8 mouse cellular contexts compared by ENCODE assay signal in the genomic region with DNA sequence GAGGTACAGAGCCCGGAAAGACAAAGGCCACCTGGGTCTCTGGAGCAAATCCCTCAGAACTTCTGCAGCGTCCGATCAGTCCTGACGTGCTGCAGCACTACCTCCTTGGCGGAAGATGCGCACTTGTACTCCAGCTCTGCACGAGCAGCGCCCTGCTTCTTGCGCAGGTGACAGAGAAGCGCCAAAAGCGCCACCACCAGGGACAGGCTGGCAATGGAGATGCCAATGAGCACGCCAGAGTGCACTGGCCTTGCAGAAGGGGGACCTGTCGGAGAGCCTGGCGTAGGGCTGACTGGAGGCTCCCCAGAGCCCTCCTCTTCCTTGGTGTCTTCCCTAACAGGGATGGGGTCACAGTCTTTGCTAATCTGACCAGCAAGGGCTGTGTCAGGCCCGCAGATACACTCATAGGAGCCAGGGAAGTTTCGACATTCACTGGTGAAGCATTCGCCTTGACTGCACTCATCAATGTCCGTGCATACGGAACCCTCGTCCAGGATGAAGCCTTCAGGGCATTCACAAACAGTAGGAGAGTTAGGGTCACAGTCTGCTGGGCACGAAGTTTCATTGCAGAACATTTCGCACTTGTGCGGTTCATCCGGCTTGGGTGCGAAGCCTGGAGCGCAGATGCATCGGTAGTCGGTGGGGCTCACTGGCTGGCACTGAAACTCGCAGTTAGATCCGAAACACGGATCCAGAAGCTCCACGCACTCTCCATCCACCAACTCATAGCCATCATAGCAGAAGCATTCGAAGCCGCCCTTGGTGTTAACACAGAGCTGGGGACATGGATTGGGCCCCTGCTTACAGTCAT. TPM values are rescaled to one million over a fixed set of nuclear protein-coding genes. Genes with fewer than 3 reads are reported as not detected.
DNase-seq lines count a peak whose midpoint lies in the region; ATAC-seq and TF ChIP-seq lines count a peak whose summit lies in the region.

No protein-coding gene starts in this region.

- peaks cover 39% of the 10 kb centered on the region for H3K27me3 ChIP-seq in embryonic facial prominence, embryonic 15.5 days
- H3K27me3 ChIP-seq in hindbrain, embryonic 13.5 days: peaks cover 68% of the 10 kb centered on the region
- no peaks in the 10 kb centered on the region for H3K27me3 ChIP-seq in liver, adult 2 months (ENCODE audit: control insufficient read depth, insufficient read depth, low read length)
- H3K27me3 ChIP-seq in midbrain, embryonic 14.5 days (ENCODE audit: control insufficient read depth, insufficient read depth, low read length): peaks cover 38% of the 10 kb centered on the region
- H3K27me3 ChIP-seq in stomach, postnatal 0 days (ENCODE audit: control insufficient read depth, insufficient read depth, low read length): 0 out of 2 replicates have a peak, but pooled peaks cover 2% of the 10 kb centered on the region

- H3K9me3 ChIP-seq in embryonic facial prominence, embryonic 15.5 days (replicated peaks): no peaks in the 10 kb centered on the region
- no peaks in the 10 kb centered on the region for H3K9me3 ChIP-seq in hindbrain, embryonic 13.5 days
- no peaks in the 10 kb centered on the region for H3K9me3 ChIP-seq in midbrain, embryonic 14.5 days (ENCODE audit: control insufficient read depth, low read length)
- no peaks in the 10 kb centered on the region for H3K9me3 ChIP-seq in stomach, postnatal 0 days (ENCODE audit: control insufficient read depth, low read length)

- ATAC-seq in embryonic facial prominence, embryonic 15.5 days (ENCODE audit: insufficient number of reproducible peaks, low FRiP score, low TSS enrichment, low read depth): no peak
- peak; percentile 26; the same call in 1 of the 2 replicates for ATAC-seq in hindbrain, embryonic 13.5 days (ENCODE audit: low FRiP score)
- ATAC-seq in midbrain, embryonic 14.5 days (ENCODE audit: low FRiP score, low TSS enrichment): no peak; the same call in 1 of the 2 replicates
- ATAC-seq in stomach, postnatal 0 days (ENCODE audit: low FRiP score, low TSS enrichment): no peak
- no peak for ATAC-seq in erythroblast, adult 5-6 weeks (replicated peaks; ENCODE audit: low FRiP score, poor library complexity, severe bottlenecking)

- TF ChIP-seq EP300 in stomach, postnatal 0 days (optimal IDR thresholded peaks at IDR 0.05): no peak

- H3K4me2 ChIP-seq in embryonic facial prominence, embryonic 15.5 days (replicated peaks): peak overlapping the region; percentile 65
- peak overlapping the region; percentile 62 for H3K4me2 ChIP-seq in hindbrain, embryonic 13.5 days
- H3K4me2 ChIP-seq in midbrain, embryonic 14.5 days (ENCODE audit: low read length): peak overlapping the region; percentile 65
- H3K4me2 ChIP-seq in stomach, postnatal 0 days (replicated peaks; ENCODE audit: low read depth): peak overlapping the region; percentile 79

- no peak overlapping the region for H3K9ac ChIP-seq in embryonic facial prominence, embryonic 15.5 days
- H3K9ac ChIP-seq in hindbrain, embryonic 13.5 days: peak overlapping the region; percentile 60
- H3K9ac ChIP-seq in liver, adult 2 months (ENCODE audit: low read depth, low read length): peak overlapping the region; percentile 67
- H3K9ac ChIP-seq in midbrain, embryonic 14.5 days (replicated peaks; ENCODE audit: low read length): no peak overlapping the region
- peak overlapping the region; percentile 52 for H3K9ac ChIP-seq in stomach, postnatal 0 days (ENCODE audit: low read length)

- peak; percentile 27 for DNase-seq in urinary bladder, postnatal 14 days (ENCODE audit: low spot score)
- DNase-seq in urinary bladder, postnatal 4 days (ENCODE audit: low spot score in 2 of 2): no peak
- no peak for DNase-seq in liver, adult 2 months (ENCODE audit: extremely low read depth, low read depth, low spot score)
- peak; percentile 66 for DNase-seq in midbrain, embryonic 14.5 days
- peak; percentile 30 for DNase-seq in stomach, postnatal 0 days (ENCODE audit: low spot score)

- peaks cover 31% of the 10 kb centered on the region for H3K4me1 ChIP-seq in embryonic facial prominence, embryonic 15.5 days
- peaks cover 30% of the 10 kb centered on the region for H3K4me1 ChIP-seq in hindbrain, embryonic 13.5 days (replicated peaks)
- no peaks in the 10 kb centered on the region for H3K4me1 ChIP-seq in liver, adult 2 months (ENCODE audit: control insufficient read depth, insufficient read depth, low read length)
- peaks cover 19% of the 10 kb centered on the region for H3K4me1 ChIP-seq in midbrain, embryonic 14.5 days (ENCODE audit: control insufficient read depth, insufficient read depth, low read length)
- peaks cover 5% of the 10 kb centered on the region for H3K4me1 ChIP-seq in stomach, postnatal 0 days (replicated peaks; ENCODE audit: control insufficient read depth, insufficient read depth)

- 10% methylated on average over 34 of the region's 34 CpGs for WGBS in embryonic facial prominence, embryonic 15.5 days
- 12% methylated on average over 34 of the region's 34 CpGs for WGBS in hindbrain, embryonic 13.5 days
- WGBS in liver, adult 2 months: 18% methylated on average over 34 of the region's 34 CpGs
- WGBS in midbrain, embryonic 14.5 days: 8% methylated on average over 34 of the region's 34 CpGs
- 33% methylated on average over 34 of the region's 34 CpGs for WGBS in stomach, postnatal 0 days

- H3K4me3 ChIP-seq in embryonic facial prominence, embryonic 15.5 days (replicated peaks): peak overlapping the region; percentile 42
- peak overlapping the region; percentile 41 for H3K4me3 ChIP-seq in hindbrain, embryonic 13.5 days
- H3K4me3 ChIP-seq in liver, adult 2 months (ENCODE audit: insufficient read depth, low read depth, low read length): peak overlapping the region; percentile 77
- peak overlapping the region; percentile 31 for H3K4me3 ChIP-seq in midbrain, embryonic 14.5 days (replicated peaks; ENCODE audit: low read depth, low read length)
- peak overlapping the region; percentile 46 for H3K4me3 ChIP-seq in stomach, postnatal 0 days (ENCODE audit: low read depth, low read length)

- 0 out of 2 replicates have a peak, but pooled peaks have one; percentile 21 for TF ChIP-seq CTCF in liver, adult 2 months (IDR thresholded peaks at IDR 0.05; ENCODE audit: low read depth, low read length)
- TF ChIP-seq CTCF in stomach, postnatal 0 days (IDR thresholded peaks at IDR 0.05; ENCODE audit: low read depth): peak; percentile 54

- TF ChIP-seq POLR2A in liver, adult 2 months (IDR thresholded peaks at IDR 0.05; ENCODE audit: extremely low read depth, insufficient read depth, low read length): no peak

- H3K79me2 ChIP-seq in liver, adult 2 months (ENCODE audit: control insufficient read depth, insufficient read depth, low read length): no peaks in the 10 kb centered on the region

- H3K27ac ChIP-seq in embryonic facial prominence, embryonic 15.5 days (replicated peaks): no peak overlapping the region
- no peak overlapping the region for H3K27ac ChIP-seq in hindbrain, embryonic 13.5 days
- H3K27ac ChIP-seq in liver, adult 2 months (replicated peaks; ENCODE audit: insufficient read depth, low read depth, low read length): no peak overlapping the region
- no peak overlapping the region for H3K27ac ChIP-seq in midbrain, embryonic 14.5 days (replicated peaks; ENCODE audit: low read depth, low read length)
- H3K27ac ChIP-seq in stomach, postnatal 0 days (replicated peaks): no peak overlapping the region; the same call in 1 of the 2 replicates

- H3K36me3 ChIP-seq in embryonic facial prominence, embryonic 15.5 days: no peaks in the 10 kb centered on the region
- H3K36me3 ChIP-seq in hindbrain, embryonic 13.5 days: no peaks in the 10 kb centered on the region
- no peaks in the 10 kb centered on the region for H3K36me3 ChIP-seq in liver, adult 2 months (ENCODE audit: control insufficient read depth, insufficient read depth, low read length)
- H3K36me3 ChIP-seq in midbrain, embryonic 14.5 days (ENCODE audit: control insufficient read depth, insufficient read depth, low read length): no peaks in the 10 kb centered on the region
- no peaks in the 10 kb centered on the region for H3K36me3 ChIP-seq in stomach, postnatal 0 days (ENCODE audit: control insufficient read depth, insufficient read depth, low read length)

RNA-seq across cellular contexts. Expression of gene Thbd, which starts 1.6 kb away (rescaled TPM):
- polyA plus RNA-seq in embryonic facial prominence, embryonic 15.5 days (2015; fragmentation: Nextera tagmentation; extraction: Ambion mirVana): 21.7 and 23.0 TPM in 2 replicates
- 8.8 and 10.3 TPM in 2 replicates for polyA plus RNA-seq in hindbrain, embryonic 13.5 days (2015; fragmentation: Nextera tagmentation; extraction: Ambion mirVana)
- 2.3 TPM in 2 replicates for total RNA-seq in liver, adult 2 months (2014; rRNA removed)
- 2.0 and 2.2 TPM in 2 replicates for polyA plus RNA-seq in liver, adult 2 months (2012; rRNA removed)
- 1.0 and 5.4 TPM in 2 replicates for polyA plus RNA-seq in midbrain, embryonic 14.5 days (2014; fragmentation: Nextera tagmentation; extraction: Ambion mirVana)
- polyA plus RNA-seq in stomach, postnatal 0 days (2015; fragmentation: Nextera tagmentation; extraction: Ambion mirVana): 17.5 and 17.9 TPM in 2 replicates
- total RNA-seq in erythroblast, adult 5-6 weeks (2015; ENCODE audit: low replicate concordance): 2.3 and 3.1 TPM in 2 replicates
- 2.9 and 4.7 TPM in 2 replicates for total RNA-seq in erythroblast, adult 5-6 weeks (2017; ENCODE audit: low replicate concordance)

RNA-seq across cellular contexts. Expression of gene Sstr4, which starts 11.2 kb away (rescaled TPM):
- polyA plus RNA-seq in embryonic facial prominence, embryonic 15.5 days (2015; fragmentation: Nextera tagmentation; extraction: Ambion mirVana): 2.9 and 3.1 TPM in 2 replicates
- polyA plus RNA-seq in hindbrain, embryonic 13.5 days (2015; fragmentation: Nextera tagmentation; extraction: Ambion mirVana): 2.1 and 2.5 TPM in 2 replicates
- not detected in 2 replicates for total RNA-seq in liver, adult 2 months (2014; rRNA removed)
- polyA plus RNA-seq in liver, adult 2 months (2012; rRNA removed): not detected in 2 replicates
- 1.4 and 2.6 TPM in 2 replicates for polyA plus RNA-seq in midbrain, embryonic 14.5 days (2014; fragmentation: Nextera tagmentation; extraction: Ambion mirVana)
- polyA plus RNA-seq in stomach, postnatal 0 days (2015; fragmentation: Nextera tagmentation; extraction: Ambion mirVana): 0.31 and 0.49 TPM in 2 replicates
- total RNA-seq in erythroblast, adult 5-6 weeks (2015; ENCODE audit: low replicate concordance): not detected in 2 replicates
- 0.77 TPM in 1 of 2 replicates, not detected in the other for total RNA-seq in erythroblast, adult 5-6 weeks (2017; ENCODE audit: low replicate concordance)

RNA-seq across cellular contexts. Expression of gene Cd93, which starts 37.0 kb away (rescaled TPM):
- polyA plus RNA-seq in embryonic facial prominence, embryonic 15.5 days (2015; fragmentation: Nextera tagmentation; extraction: Ambion mirVana): 11.4 and 11.8 TPM in 2 replicates
- polyA plus RNA-seq in hindbrain, embryonic 13.5 days (2015; fragmentation: Nextera tagmentation; extraction: Ambion mirVana): 7.4 and 8.2 TPM in 2 replicates
- total RNA-seq in liver, adult 2 months (2014; rRNA removed): 3.0 and 4.0 TPM in 2 replicates
- polyA plus RNA-seq in liver, adult 2 months (2012; rRNA removed): 1.1 TPM in 2 replicates
- polyA plus RNA-seq in midbrain, embryonic 14.5 days (2014; fragmentation: Nextera tagmentation; extraction: Ambion mirVana): 5.1 and 8.8 TPM in 2 replicates
- 3.9 and 4.3 TPM in 2 replicates for polyA plus RNA-seq in stomach, postnatal 0 days (2015; fragmentation: Nextera tagmentation; extraction: Ambion mirVana)
- 8.8 and 14.2 TPM in 2 replicates for total RNA-seq in erythroblast, adult 5-6 weeks (2015; ENCODE audit: low replicate concordance)
- 9.1 and 9.4 TPM in 2 replicates for total RNA-seq in erythroblast, adult 5-6 weeks (2017; ENCODE audit: low replicate concordance)

Comparison
In these comparisons a context has a peak if more than half of its experiments do, and no peak if none do; other contexts are left out.
1. DNase-seq: peak in urinary bladder, postnatal 14 days (single experiment), midbrain, embryonic 14.5 days (single experiment) and stomach, postnatal 0 days (single experiment); none in urinary bladder, postnatal 4 days (0 of 2) and liver, adult 2 months (single experiment).
2. H3K9ac ChIP-seq: peak in hindbrain, embryonic 13.5 days (single experiment), liver, adult 2 months (single experiment) and stomach, postnatal 0 days (single experiment); none in embryonic facial prominence, embryonic 15.5 days (single experiment) and midbrain, embryonic 14.5 days (single experiment).
3. Peak in every context shown above with its lines, with median percentiles within 50 percentile points of each other: H3K4me2 ChIP-seq and H3K4me3 ChIP-seq.